Mouse (Mus musculus) gonadal fat pad, adult 2 months (tissue): ENCODE results near the gene Eif4h. TPM values are rescaled to one million over a fixed set of nuclear protein-coding genes. Genes with fewer than 3 reads are reported as not detected.
A peak's percentile ranks its signal among the peaks of the same experiment; 100 is the strongest.

Experiments used
- DNase-seq: peaks from one replicate; pipeline ENCODE4 v3.0.0-alpha.2; 2012; ENCODE audit warnings: low read depth
- polyA plus RNA-seq: library from polyadenylated mRNA; depleted of rRNA; stranded (reverse); fragments of >200 nt; gene quantifications from 2 replicates; pipeline ENCODE4 v1.2.3, GENCODE M21; 2012

Gene Eif4h
- polyA plus RNA-seq, 1 experiment: 183 TPM

DNA sequence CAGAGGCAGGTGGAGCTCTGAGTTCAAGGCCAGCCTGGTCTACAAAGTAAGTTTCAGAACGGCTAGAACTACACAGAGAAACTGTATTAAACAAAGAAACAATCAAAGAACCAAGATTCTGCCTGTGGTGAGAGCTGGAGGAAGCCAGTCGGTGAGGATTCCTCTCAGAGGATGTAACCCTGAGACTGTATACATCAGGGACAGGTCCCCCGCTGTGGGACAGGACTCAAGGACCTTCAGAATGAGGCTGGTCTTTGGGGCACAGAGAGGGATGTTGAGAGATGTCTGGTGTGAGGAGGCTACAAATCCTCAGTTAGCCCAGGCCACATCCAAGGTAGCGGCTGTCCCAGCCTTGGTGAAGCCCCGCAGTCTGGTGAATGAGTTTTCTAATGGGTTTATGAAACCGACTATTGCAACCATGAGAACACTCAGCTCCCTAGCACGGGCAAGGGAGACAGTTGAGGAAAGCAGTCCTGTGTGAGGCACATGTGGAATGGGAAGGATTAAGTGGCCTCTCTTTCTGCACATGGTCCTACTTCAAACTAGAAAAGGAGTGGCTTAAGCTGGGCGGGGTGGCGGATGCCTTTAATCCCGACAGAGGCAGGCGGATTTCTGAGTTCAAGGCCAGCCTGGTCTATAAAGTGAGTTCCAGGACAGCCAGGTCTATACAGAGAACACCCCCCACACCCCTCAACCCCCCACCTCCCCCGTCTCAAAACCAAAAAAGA is 29.2 kb downstream of the Eif4h start:
- no peak for DNase-seq

GRCm38 (mm10) chr5:134607121-134607520 is 32.2 kb downstream of the Eif4h start:
- no peak for DNase-seq

- DNase-seq: no peak
Measured at GRCm38 (mm10) chr5:134606314-134606713, 33.0 kb downstream of the Eif4h start.

DNA sequence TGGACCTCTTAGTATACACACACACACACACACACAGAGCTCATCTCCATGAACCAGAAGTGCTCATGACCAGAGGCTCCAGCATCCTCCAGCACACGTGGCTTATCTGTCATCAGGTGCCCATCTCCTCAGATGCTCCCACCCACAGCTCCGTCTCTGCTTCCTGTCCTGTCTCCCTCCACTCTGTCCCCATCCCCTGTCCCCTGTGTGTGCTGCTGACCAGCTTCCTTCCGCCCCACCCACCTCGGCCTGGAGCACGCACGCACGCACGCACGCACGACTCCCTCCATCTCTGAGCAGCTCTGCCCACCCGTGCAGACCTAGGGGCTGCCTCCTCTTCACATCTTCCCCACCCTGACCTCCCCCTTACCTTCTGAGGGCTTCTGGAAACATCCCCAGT is 34.9 kb downstream of the Eif4h start:
- no peak for DNase-seq

- DNase-seq: no peak
Measured at GRCm38 (mm10) chr5:134597711-134598110, 41.6 kb downstream of the Eif4h start.

DNA sequence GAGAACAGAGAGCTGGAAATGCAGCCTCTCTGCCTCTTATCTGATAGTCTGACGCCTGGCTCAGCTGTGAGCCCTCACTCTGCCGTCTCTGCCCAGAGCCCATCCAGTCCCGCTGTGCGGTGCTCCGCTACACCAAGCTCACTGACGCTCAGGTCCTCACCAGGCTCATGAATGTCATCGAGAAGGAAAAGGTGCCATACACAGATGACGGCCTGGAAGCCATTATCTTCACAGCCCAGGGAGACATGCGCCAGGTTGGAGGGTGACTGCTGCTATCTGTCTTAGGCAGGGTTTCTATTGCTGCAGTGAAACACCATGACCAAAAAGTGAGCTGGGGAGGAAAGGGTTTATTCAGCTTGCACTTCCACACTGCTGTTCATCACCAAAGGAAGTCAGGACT is 46.2 kb downstream of the Eif4h start:
- DNase-seq: no peak

DNA sequence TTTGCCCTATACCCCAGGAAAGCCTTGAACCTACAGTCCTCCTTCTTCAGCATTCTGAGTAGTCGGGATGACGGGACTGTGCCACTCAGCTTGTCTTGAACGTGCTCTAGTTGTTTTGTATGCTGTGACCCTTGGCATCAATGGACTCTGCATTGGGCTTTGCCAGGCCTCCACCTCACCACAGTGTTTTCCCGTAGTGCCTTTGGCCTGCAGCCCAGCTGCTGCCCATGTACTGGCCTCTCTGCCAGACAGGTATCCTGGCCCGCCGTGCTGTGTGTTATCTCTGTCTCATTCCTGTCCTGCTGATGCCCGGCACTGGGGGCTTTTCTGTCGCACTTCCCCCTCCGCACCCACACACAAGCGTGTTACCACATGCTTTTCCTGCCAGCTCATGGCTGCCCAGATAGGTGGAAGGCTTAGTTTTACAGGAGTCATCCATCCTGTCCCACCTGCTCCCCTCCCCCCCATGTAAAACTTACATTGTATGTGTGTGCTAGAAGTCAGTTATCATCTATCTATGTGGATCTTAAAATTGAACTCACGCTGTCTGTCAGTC is 47.2 kb downstream of the Eif4h start:
- DNase-seq: no peak

DNA sequence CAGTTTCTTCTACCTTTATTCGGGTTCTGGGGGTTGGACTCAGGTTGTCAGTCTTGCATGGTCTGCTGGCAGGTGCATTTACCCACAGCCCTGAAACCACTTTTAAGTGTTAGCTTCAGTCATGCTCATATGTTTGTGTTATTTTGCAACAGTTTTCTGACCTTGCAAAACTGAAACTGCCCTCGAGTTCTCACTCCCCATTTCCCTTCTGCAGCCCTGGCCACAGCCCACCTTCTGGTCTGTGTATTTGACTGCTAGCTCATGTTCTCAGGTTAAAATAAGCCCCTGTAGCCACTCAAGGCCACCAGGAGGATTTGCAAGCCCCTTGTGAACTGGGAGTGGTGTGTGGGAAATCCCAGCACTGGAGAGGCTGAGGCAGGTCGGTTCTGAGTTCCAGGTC is 49.4 kb downstream of the Eif4h start:
- no peak for DNase-seq

- no peak for DNase-seq
Measured at GRCm38 (mm10) chr5:134584798-134585197, 54.5 kb downstream of the Eif4h start.

GRCm38 (mm10) chr5:134583884-134584213 is 55.4 kb downstream of the Eif4h start:
- no peak for DNase-seq

DNA sequence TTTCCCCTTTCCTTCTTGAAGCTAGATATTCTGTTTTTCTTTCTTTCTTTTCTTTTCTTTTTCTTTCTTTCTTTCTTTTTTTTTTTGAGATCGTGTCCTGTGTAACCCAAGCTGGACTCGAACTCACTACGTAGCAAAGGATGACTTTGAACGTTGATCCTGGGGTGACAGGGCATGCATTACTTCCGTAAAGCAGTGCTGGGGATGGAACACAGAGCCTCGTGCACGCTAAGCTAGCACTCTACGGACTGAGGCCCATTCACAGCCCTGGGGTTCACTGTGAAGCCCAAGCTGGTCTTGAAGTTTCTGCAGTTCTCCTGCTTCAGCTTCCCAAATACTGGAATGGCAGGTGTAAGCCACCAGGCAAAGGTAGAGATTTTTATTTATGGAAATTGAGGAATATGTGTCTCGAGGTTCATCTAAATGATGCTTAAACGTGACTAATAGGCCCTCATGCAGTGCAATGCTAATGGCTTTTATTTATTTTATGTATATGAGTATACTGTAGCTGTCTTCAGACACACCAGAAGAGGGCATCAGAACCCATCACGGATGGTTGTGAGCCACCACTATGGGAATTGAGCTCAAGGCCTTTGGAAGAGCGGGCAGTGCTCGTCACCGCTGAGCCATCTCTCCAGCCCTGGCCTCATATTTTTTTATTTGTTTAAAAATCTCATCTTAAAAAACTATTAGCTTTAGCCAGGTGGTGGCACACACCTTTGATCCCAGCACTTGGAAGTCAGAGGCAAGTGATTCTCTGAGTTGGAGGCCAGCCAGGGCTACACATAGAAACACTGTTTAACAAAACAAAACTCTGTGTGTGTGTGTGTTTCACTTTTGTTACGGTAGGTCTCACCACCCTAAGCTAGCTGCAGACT is 56.0 kb downstream of the Eif4h start:
- no peak for DNase-seq

GRCm38 (mm10) chr5:134582221-134582907 is 56.9 kb downstream of the Eif4h start:
- DNase-seq: no peak

DNA sequence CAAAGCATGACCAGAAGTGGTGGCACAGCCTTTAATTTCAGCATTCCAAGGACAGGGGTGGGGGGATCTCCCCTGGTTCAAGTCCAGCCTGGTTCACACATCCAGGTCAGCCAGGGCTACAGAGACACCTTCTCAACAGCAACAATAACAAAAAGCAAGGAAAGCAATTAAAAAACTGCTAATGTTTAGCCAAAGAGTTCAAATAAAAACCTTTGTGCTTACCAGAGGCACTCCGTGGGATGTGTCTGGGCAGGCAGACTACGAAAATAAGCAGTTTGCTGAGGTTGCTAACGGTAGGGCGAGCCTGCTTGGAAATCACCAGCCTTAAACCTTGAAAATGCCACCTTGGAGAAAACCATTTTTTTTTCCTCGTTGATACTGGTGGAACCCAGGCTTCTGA is 58.1 kb downstream of the Eif4h start, which contains the start of gene Rfc2:
Gene Rfc2, plus strand, starts transcription at position 221 of the 400 bp plus-strand sequence.
- DNase-seq: no peak

DNA sequence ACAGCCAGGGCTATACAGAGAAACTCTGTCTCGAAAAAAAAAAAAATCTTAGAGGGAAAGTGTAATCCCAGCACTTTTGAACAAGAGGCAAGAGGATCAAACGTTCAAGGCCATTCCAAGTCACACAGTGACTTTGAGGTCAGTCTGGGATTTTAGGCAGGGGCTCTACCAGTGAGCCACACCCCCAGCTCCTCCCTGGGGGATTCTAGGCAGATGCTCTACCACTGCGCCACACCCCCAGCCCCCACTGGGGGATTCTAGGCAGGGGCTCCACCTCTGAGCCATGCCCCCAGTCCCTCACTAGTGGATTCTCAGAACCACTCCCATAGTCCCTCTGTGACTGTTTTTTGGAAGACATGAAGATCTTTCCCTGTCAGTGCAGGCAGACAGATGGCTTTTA is 60.2 kb downstream of the Eif4h start:
- no peak for DNase-seq

GRCm38 (mm10) chr5:134577534-134577933 is 61.8 kb downstream of the Eif4h start:
- DNase-seq: peak; percentile 88

DNA sequence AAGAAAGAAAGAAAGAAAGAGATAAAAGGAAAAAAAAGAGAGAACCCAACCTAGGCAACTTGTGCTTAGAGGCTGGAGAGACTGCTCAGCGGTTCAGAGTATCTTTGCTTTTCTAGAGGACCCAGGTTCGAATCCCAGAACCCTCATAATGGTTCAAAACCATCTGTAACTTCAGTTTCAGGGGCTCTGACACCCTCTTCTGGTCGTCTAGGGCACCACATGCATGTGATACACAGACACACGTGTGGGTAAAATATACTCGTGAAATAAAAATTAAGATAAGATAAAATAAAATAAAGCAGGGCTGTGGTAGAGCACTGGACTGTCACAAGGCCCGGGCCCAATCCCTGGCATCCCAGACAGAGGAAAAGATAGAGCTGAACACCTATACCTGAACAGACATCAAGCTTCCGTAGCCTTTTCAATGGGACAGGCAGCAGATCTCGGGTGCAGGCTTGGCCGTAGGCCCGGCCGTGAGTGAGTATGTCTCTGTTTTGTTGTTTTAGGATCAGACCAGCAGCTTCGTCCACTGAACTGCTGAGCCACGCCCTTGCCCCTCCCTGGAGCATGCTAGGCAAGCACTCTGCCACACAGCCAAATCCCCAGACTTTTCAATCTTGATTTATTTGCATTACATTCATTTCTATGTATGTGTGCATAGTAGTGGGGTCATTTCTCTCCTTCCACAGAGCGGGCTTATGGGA is 62.6 kb downstream of the Eif4h start:
- no peak for DNase-seq

DNA sequence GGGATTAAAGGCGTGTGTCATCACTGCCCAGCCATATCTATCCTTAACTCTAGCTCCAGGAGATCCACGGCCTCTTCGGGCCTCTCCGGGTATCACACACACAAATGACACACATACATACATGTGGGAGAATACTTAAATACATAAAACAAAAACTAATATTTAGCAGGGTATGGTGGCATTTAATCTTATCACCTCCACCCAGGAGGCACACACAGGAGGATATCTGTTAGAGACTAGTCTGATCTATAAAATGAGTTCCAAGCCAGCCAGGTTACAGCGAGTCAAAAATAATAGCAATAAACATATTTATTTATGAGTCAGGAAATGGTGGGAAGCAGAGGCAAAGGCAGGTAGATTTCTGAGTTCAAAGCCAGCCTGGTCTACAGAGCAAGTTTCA is 63.5 kb downstream of the Eif4h start:
- no peak for DNase-seq

- no peak for DNase-seq
Measured at GRCm38 (mm10) chr5:134572508-134573214, 66.6 kb downstream of the Eif4h start.

DNA sequence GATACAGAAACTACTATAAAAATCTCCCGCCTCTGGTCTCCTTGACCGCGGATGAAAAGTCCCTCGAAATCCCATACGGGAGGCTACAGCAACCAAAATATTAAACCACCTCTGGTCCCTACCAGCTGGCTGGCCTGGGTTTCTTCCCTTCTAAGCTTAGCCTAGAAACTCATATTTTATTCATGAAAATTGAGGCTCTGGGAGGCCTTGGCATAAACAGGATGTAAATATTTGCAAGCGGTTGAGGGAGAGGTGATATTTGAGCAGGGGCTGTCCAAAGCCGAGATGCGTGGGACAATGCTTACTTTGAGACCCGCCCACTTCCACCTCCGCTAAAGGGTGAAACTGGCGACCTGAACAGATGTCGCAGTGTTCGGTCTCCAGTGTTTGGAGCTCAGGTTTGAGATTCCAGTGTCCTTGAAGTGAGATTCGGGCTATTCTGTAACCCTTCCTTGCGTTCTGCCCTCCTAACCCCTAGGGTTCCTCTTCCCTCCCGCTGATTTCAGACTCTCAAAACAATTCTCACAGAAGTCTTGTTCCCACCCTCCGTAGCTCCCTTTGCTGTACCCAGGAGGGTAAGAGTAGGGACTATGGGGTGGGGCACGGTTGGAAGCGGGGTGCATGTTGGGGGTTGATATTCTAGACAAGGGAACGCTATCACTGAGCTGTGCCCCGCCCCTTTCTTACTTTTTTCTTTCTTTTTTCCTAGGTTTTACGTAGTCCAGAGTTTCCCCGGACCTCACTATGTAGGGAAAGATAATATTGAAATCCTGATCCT is 67.4 kb downstream of the Eif4h start:
- DNase-seq: no peak
